Mouse (Mus musculus): ENCODE results near the gene Pygl. TPM values are rescaled to one million over a fixed set of nuclear protein-coding genes. Genes with fewer than 3 reads are reported as not detected.

The Pygl gene
- polyA plus RNA-seq (2016; fragmentation: Nextera tagmentation; extraction: Ambion mirVana), result 9.7 and 10.3 TPM in 2 replicates

DNA sequence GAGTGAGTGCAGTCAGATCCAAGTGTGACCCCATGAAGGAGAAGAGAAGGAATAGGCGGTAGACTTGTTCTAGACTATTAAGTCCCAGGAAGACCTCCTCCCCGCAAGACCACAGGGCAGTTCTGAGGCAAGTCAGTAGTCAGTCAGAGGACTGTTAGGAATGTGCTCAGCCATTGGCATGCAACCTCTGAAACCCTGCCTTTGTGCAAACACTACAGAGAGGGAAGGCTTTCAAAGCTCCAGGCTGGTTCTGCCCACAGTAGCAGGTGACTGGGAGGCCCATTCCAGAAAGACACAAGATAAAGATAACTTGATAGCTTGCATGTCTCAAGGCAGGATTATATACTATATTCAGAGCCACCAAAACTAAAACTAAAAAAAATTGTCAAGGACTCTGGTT, at the start of gene Pygl:
TSS of gene Pygl (minus strand) at position 195 of the 400 bp plus-strand sequence.
- 67% methylated on average over 2 of the region's 2 CpGs for WGBS
- no peaks in the 10 kb centered on the region for H3K9me3 ChIP-seq
- H3K4me3 ChIP-seq, result no peak within 1 kb of the TSS
- H3K4me2 ChIP-seq (replicated peaks), result no peak within 1 kb of the TSS
- H3K9ac ChIP-seq, result no peak within 1 kb of the TSS
- H3K4me1 ChIP-seq, result peaks cover 17% of the 10 kb centered on the region
- no peak within 1 kb of the TSS for H3K27ac ChIP-seq
- no peak for ATAC-seq (ENCODE audit: insufficient number of reproducible peaks, insufficient read depth, low FRiP score, low TSS enrichment)
- no peaks in the 10 kb centered on the region for H3K27me3 ChIP-seq
- no peaks in the 10 kb centered on the region for H3K36me3 ChIP-seq

DNA sequence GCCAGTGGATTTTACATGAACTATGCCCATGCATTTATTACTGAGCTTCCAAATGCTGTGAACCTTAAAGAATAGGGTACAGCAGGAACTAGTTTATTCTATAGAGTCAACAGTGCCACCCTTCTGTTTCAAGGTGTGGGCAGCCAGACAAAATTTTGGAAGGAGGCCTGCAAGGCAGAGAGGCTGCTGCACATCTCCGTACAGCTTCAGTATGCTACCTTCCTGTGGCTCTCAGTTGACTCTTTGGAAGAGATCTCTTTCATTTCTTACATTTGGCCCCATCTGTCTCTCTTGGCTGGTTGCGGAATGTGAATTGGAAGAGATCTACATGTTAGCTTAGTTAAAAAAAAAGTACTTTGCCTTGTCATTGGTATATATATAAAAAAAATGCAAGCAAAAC, 49.6 kb upstream of the Pygl start:
- H3K4me2 ChIP-seq (replicated peaks), result no peak overlapping the region
- no peaks in the 10 kb centered on the region for H3K36me3 ChIP-seq
- WGBS, result 91% methylated on average over 2 of the region's 2 CpGs
- no peaks in the 10 kb centered on the region for H3K27me3 ChIP-seq
- H3K4me3 ChIP-seq, result no peak overlapping the region
- no peaks in the 10 kb centered on the region for H3K9me3 ChIP-seq
- H3K9ac ChIP-seq, result no peak overlapping the region
- H3K27ac ChIP-seq, result no peak overlapping the region
- ATAC-seq (ENCODE audit: insufficient number of reproducible peaks, insufficient read depth, low FRiP score, low TSS enrichment), result no peak
- no peaks in the 10 kb centered on the region for H3K4me1 ChIP-seq

DNA sequence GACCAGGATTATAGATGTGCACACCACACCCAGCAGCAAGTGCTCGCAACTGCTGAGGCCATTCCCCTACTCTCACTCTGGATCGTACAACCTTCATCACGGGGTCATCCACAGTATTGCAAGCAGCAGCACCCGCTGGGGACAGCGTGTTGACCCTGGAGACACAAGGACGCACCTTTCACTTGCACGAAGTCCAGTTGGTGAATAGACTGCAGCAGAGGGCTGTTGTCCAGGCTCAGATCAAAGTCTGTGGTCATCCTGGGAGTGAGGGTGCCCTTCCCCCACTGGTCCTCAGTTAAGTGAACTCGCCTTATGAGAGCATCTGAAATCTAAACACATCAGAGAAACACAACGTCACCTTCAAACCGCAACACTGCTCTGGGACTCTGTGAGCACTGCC, 49.1 kb upstream of the Pygl start:
- Histone ChIP-seq H3K4me2 (replicated peaks) (no peak overlapping the region), H3K9ac (no peak overlapping the region), H3K4me3 (no peak overlapping the region), H3K27ac (no peak overlapping the region), H3K36me3 (no peaks in the 10 kb centered on the region), H3K4me1 (no peaks in the 10 kb centered on the region), H3K9me3 (no peaks in the 10 kb centered on the region), H3K27me3 (no peaks in the 10 kb centered on the region)
- 88% methylated on average over 10 of the region's 10 CpGs for WGBS
- ATAC-seq (ENCODE audit: insufficient number of reproducible peaks, insufficient read depth, low FRiP score, low TSS enrichment), result no peak

DNA sequence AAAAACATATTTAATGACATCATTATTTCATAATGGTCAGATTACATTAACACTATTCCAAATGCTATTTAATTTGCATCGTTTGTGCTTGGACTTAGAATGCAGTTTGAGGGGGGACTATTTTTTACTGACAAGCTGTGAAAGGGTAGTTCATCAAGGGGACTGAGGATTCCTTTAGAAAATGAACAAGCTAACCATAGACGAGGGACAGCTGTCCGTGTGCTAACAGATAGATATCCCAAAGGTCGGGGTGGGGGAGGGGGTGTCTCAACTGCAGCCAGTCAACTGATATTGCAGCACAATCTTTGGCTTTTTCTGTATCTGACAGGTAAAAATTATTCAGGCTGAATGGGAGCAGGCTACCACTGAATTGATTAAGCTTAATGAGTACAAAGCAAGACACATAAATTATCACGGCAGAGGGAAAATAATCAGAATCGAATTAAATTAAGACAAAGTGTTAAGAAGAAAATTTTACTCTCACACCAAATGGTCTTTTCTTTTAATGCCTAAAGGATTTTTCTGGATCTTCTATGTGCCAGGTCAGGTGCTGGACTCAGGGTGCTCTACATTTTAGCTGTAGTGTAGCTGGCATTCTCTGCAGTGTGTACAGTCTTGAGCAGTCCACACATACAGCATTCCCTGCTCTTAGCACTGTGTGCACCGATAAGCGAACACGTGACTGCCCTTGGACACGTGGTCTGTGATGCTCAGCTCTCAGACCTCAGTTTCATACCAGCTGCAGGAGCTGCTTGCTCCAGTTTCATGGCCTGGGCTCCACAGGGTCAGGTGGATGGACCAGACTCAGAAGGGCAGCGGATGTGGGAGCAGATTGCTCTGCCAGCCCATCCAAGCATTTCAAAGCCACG, 46.0 kb upstream of the Pygl start:
- no peak overlapping the region for H3K27ac ChIP-seq
- WGBS, result 69% methylated on average over 12 of the region's 12 CpGs
- H3K9ac ChIP-seq, result no peak overlapping the region
- no peak overlapping the region for H3K4me3 ChIP-seq
- no peaks in the 10 kb centered on the region for H3K36me3 ChIP-seq
- no peaks in the 10 kb centered on the region for H3K4me1 ChIP-seq
- no peak for ATAC-seq (ENCODE audit: insufficient number of reproducible peaks, insufficient read depth, low FRiP score, low TSS enrichment)
- H3K9me3 ChIP-seq, result no peaks in the 10 kb centered on the region
- no peaks in the 10 kb centered on the region for H3K27me3 ChIP-seq
- no peak overlapping the region for H3K4me2 ChIP-seq (replicated peaks)

DNA sequence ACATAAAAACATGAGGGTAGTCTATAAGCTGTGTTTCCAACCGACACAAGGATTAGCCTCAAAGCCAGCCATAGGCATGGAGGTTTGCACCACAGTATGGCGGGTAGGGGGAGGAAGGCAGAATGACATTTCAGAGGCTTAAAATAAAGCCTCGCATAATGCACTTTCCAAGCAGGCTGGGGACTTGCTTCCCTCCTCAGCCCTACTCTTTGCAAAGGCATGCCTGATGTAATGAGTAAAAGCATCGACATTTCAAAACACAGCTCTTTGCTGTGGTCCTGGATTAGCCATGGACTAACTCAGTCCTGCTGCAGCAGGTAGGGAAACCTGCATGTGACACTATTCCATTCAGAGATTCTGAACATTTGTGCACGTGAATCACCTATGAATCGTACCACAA, 38.4 kb upstream of the Pygl start:
- no peaks in the 10 kb centered on the region for H3K27me3 ChIP-seq
- no peak overlapping the region for H3K9ac ChIP-seq
- no peaks in the 10 kb centered on the region; the same call in 1 of the 2 replicates for H3K4me1 ChIP-seq
- no peak overlapping the region for H3K4me2 ChIP-seq (replicated peaks)
- H3K36me3 ChIP-seq, result no peaks in the 10 kb centered on the region
- H3K4me3 ChIP-seq, result no peak overlapping the region
- no peak for ATAC-seq (ENCODE audit: insufficient number of reproducible peaks, insufficient read depth, low FRiP score, low TSS enrichment)
- no peak overlapping the region for H3K27ac ChIP-seq
- no peaks in the 10 kb centered on the region for H3K9me3 ChIP-seq
- WGBS, result 70% methylated on average over 6 of the region's 6 CpGs

DNA sequence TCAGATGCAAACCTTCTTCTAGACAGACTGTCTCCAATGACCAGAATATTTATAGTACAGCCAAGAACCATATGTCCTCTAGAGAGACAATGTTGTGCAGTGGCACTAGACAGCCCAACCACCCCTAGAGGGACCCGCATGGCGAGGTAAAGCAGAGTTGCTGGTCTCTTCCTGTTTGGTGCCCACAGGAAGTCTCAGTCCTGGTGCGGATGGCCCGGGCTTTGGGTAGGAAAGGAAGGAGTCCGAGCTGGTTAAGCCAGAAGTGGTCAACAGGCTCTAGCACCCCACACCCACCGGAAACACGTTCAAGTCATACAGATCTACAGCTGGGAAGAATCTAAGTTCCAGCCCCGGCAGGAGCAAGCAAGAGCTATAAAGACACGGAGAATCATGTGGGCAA, 36.0 kb upstream of the Pygl start:
- ATAC-seq (ENCODE audit: insufficient number of reproducible peaks, insufficient read depth, low FRiP score, low TSS enrichment), result no peak
- no peak overlapping the region for H3K9ac ChIP-seq
- no peak overlapping the region for H3K27ac ChIP-seq
- H3K4me2 ChIP-seq (replicated peaks), result no peak overlapping the region
- H3K36me3 ChIP-seq, result no peaks in the 10 kb centered on the region
- no peaks in the 10 kb centered on the region for H3K9me3 ChIP-seq
- no peaks in the 10 kb centered on the region; the same call in 1 of the 2 replicates for H3K4me1 ChIP-seq
- no peaks in the 10 kb centered on the region for H3K27me3 ChIP-seq
- WGBS, result 87% methylated on average over 9 of the region's 9 CpGs
- no peak overlapping the region for H3K4me3 ChIP-seq

DNA sequence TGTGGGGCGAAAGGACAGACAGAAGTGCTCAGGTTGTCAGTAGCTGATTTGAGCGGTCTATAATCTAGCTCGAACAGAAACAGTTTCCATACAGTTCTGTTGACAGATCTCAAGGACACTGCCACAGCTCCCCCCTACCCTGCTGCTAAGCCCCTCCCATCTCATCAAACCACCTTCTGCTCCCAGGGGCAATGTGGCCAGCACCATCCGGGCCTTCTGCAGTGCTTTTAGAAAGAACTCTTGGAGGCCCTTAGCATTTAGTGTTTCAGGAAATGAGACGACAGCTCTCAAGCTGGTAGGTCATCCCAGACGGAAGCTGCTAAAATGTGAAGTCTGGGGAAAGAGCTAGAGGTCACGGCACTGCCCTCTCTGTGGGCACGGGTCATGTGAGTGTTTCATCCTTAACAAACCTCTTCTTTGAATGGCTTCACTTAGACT, 35.2 kb upstream of the Pygl start:
- 31% methylated on average over 8 of the region's 8 CpGs for WGBS
- no peak overlapping the region for H3K9ac ChIP-seq
- no peak overlapping the region for H3K27ac ChIP-seq
- H3K4me2 ChIP-seq (replicated peaks), result no peak overlapping the region
- no peaks in the 10 kb centered on the region for H3K9me3 ChIP-seq
- H3K4me3 ChIP-seq, result no peak overlapping the region
- H3K4me1 ChIP-seq, result no peaks in the 10 kb centered on the region; the same call in 1 of the 2 replicates
- no peaks in the 10 kb centered on the region for H3K27me3 ChIP-seq
- no peak for ATAC-seq (ENCODE audit: insufficient number of reproducible peaks, insufficient read depth, low FRiP score, low TSS enrichment)
- H3K36me3 ChIP-seq, result no peaks in the 10 kb centered on the region

DNA sequence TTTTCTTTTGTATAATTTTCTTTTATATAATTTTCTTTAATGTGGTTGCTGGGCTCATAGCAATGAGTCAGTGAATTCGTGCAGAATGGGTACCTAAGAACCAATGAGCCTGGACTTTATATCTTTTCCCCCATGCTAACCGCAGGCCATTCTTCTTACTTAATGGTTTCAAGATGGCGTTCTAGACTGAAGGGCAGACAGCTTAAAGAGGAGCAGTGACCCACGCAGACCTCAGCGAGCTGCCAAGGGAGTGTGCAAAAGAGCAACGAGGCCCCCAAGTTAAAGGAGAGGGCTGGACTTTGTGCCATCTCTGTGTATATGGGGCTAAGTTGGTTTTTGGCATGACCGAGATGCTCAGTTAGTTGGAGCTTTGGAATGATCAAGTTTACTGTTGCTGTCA, 32.4 kb upstream of the Pygl start:
- WGBS, result 26% methylated on average over 7 of the region's 7 CpGs
- Histone ChIP-seq H3K4me3 (no peak overlapping the region), H3K9ac (no peak overlapping the region), H3K27me3 (no peaks in the 10 kb centered on the region), H3K36me3 (no peaks in the 10 kb centered on the region), H3K9me3 (no peaks in the 10 kb centered on the region), H3K27ac (no peak overlapping the region), H3K4me2 (replicated peaks) (no peak overlapping the region), H3K4me1 (no peaks in the 10 kb centered on the region; the same call in 1 of the 2 replicates)
- no peak for ATAC-seq (ENCODE audit: insufficient number of reproducible peaks, insufficient read depth, low FRiP score, low TSS enrichment)

DNA sequence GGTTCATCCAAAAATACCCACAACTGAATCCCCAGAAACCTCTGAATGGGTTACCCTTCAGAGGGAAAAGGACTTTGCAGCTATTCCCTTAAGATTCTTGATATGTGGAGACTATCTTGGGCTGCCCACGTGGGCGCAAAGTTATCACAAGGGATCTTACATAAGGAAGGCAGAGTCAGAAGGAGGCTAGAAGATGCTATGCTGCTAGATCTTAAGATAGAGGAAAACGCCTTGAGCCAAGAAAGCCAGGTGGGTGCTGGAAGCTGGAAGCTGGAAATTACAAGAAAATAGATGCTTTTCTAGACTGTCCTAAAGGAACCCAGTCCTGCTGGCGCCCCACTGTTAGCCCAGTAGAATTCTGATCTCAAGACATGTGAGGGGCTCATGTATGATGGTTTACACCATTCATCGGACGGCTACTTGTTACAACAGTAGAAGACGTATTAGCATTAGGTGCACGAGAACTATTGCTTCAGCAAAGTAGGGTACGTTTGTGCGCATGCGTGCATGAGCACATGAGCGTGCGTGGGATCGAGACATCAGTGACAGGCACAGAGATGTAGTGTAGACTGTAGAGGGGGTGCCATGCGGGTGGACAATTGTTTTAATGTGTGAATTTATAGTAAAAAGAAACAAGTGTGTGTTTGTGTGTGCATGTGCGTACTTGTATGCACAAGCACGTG, 31.1 kb upstream of the Pygl start:
- 90% methylated on average over 17 of the region's 17 CpGs for WGBS
- H3K9me3 ChIP-seq, result no peaks in the 10 kb centered on the region
- no peak overlapping the region for H3K27ac ChIP-seq
- ATAC-seq (ENCODE audit: insufficient number of reproducible peaks, insufficient read depth, low FRiP score, low TSS enrichment), result no peak
- no peak overlapping the region for H3K4me2 ChIP-seq (replicated peaks)
- no peaks in the 10 kb centered on the region for H3K27me3 ChIP-seq
- no peaks in the 10 kb centered on the region for H3K36me3 ChIP-seq
- no peak overlapping the region for H3K9ac ChIP-seq
- no peak overlapping the region for H3K4me3 ChIP-seq
- no peaks in the 10 kb centered on the region; the same call in 1 of the 2 replicates for H3K4me1 ChIP-seq

DNA sequence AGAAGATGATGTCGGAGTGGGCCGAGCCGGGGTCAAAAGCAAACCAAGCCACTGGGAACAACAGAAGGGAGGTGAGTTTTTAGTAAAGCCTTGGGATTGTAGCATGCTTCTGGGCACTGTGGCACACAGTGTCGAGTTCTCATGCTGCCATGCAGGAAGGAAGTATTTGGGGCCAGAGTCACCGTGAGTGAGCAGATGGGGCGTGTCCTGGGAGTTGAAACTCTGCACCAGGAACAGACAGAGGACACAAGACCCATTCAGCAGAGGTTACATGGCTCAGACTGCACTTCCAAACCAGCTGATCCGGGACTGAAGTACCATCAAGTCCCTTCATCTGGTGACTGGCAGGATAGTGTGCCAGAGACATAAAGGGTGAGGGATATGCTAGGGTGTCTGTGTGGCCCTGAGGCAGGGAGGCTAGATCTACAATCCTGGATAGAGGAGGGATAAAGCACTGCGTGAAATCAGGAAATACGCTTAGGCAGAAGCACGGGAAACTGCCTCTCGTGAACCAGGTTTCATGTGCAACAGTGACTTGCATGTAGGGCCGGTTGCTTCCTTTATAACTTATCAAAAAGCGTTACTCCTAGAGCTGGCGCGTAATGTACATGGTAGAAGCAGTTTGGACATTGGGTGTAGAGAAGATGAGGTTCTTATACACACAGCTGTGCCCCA, 20.1 kb upstream of the Pygl start:
- Histone ChIP-seq H3K27ac (no peak overlapping the region), H3K4me1 (peaks cover 3% of the 10 kb centered on the region; the same call in 1 of the 2 replicates), H3K36me3 (no peaks in the 10 kb centered on the region), H3K9ac (no peak overlapping the region), H3K9me3 (no peaks in the 10 kb centered on the region), H3K27me3 (no peaks in the 10 kb centered on the region), H3K4me2 (replicated peaks) (no peak overlapping the region), H3K4me3 (no peak overlapping the region)
- WGBS, result 59% methylated on average over 15 of the region's 15 CpGs
- no peak for ATAC-seq (ENCODE audit: insufficient number of reproducible peaks, insufficient read depth, low FRiP score, low TSS enrichment)

DNA sequence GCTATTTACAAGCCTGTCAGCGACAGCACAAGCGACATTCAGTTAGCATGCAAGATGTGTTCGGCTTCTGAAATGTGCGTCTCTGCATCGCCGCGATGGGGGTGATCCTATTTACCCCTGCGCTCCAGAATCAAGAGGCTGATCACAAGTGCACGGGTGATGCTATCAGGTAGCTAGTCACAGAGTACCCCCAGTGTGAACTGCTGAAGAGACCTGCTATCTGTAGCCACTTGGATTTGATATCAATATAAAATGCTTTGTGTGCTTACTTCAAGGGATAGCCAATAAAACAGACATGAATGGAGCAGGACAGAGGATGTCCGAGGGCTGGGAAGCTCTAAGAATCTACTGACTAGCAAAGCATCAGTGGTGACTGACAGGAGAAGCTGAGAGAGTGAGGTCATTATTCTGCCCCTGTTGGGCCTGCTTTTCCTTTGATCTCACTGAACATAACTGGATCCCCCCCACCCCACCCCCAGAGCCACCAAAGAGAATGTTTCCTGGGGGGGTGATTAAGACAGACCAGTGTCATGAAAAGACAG, 18.4 kb upstream of the Pygl start:
- H3K9me3 ChIP-seq, result no peaks in the 10 kb centered on the region
- no peak overlapping the region for H3K9ac ChIP-seq
- 86% methylated on average over 10 of the region's 10 CpGs for WGBS
- H3K4me3 ChIP-seq, result no peak overlapping the region
- no peak for ATAC-seq (ENCODE audit: insufficient number of reproducible peaks, insufficient read depth, low FRiP score, low TSS enrichment)
- H3K27me3 ChIP-seq, result no peaks in the 10 kb centered on the region
- H3K4me1 ChIP-seq, result peaks cover 3% of the 10 kb centered on the region; the same call in 1 of the 2 replicates
- H3K27ac ChIP-seq, result no peak overlapping the region
- H3K4me2 ChIP-seq (replicated peaks), result no peak overlapping the region
- no peaks in the 10 kb centered on the region for H3K36me3 ChIP-seq
